Mouse (Mus musculus) heart, postnatal 0 days (tissue): Measurements from ENCODE around the gene Klf3.

Experiments used
- CTCF ChIP-seq: IDR thresholded peaks from 2 replicates; pipeline ENCODE4 v1.5.1; 2016; ENCODE audit warnings: antibody characterized with exemption, control low read depth, low read depth
- EP300 ChIP-seq: IDR thresholded peaks from 2 replicates; pipeline ENCODE4 v1.6.1; 2016; ENCODE audit warnings: antibody characterized with exemption, low read depth

GRCm38 (mm10) chr5:64847305-64847704, 44.1 kb downstream of the Klf3 start:
- no peak for TF ChIP-seq CTCF
- no peak for TF ChIP-seq EP300
